Mouse (Mus musculus) hindbrain, embryonic 10.5 days (tissue): ENCODE data around the gene Icmt. TPM values are rescaled to one million over a fixed set of nuclear protein-coding genes. Genes with fewer than 3 reads are reported as not detected.

Source experiments
- DNase-seq: peaks from one replicate; pipeline ENCODE4 v3.0.0-alpha.2; 2017; ENCODE audit warnings: low spot score
- H3K27ac ChIP-seq: fragments of 300-500 bp; sonication (generic); 2 replicates; pipeline ENCODE4 v1.5.1; 2016; ENCODE audit warnings: mild to moderate bottlenecking, moderate library complexity
- H3K27me3 ChIP-seq: fragments of 300-500 bp; sonication (generic); 2 replicates; pipeline ENCODE4 v1.6.1; 2016; ENCODE audit warnings: mild to moderate bottlenecking; ENCODE audit not compliant: poor library complexity, insufficient read depth, severe bottlenecking
- H3K36me3 ChIP-seq: fragments of 300-500 bp; sonication (generic); 2 replicates; pipeline ENCODE4 v1.6.1; 2016; ENCODE audit warnings: mild to moderate bottlenecking, moderate library complexity
- H3K4me1 ChIP-seq: fragments of 300-500 bp; sonication (generic); replicated peaks from 2 replicates; pipeline ENCODE4 v1.6.1; 2016; ENCODE audit warnings: mild to moderate bottlenecking
- H3K4me3 ChIP-seq: fragments of 300-500 bp; sonication (generic); 2 replicates; pipeline ENCODE4 v1.5.1; 2016; ENCODE audit warnings: mild to moderate bottlenecking, moderate library complexity
- H3K9me3 ChIP-seq: fragments of 300-500 bp; sonication (generic); 2 replicates; pipeline ENCODE4 v1.6.1; 2016; ENCODE audit warnings: mild to moderate bottlenecking, moderate library complexity
- WGBS: fragments of 180-500 bp; shearing (Covaris S2); methylation state at CpG from one replicate; pipeline ENCODE4 v1.1.7; 2016; 5-methylcytosine and 5-hydroxymethylcytosine counted together
- polyA plus RNA-seq: library from polyadenylated mRNA; unstranded; fragments of >200 nt; fragmentation: Nextera tagmentation; extraction: Ambion mirVana; gene quantifications from 2 replicates; pipeline ENCODE4 v1.2.1, GENCODE M21; 2016

Icmt gene
- polyA plus RNA-seq = 22.3 and 29.1 TPM in 2 replicates

DNA sequence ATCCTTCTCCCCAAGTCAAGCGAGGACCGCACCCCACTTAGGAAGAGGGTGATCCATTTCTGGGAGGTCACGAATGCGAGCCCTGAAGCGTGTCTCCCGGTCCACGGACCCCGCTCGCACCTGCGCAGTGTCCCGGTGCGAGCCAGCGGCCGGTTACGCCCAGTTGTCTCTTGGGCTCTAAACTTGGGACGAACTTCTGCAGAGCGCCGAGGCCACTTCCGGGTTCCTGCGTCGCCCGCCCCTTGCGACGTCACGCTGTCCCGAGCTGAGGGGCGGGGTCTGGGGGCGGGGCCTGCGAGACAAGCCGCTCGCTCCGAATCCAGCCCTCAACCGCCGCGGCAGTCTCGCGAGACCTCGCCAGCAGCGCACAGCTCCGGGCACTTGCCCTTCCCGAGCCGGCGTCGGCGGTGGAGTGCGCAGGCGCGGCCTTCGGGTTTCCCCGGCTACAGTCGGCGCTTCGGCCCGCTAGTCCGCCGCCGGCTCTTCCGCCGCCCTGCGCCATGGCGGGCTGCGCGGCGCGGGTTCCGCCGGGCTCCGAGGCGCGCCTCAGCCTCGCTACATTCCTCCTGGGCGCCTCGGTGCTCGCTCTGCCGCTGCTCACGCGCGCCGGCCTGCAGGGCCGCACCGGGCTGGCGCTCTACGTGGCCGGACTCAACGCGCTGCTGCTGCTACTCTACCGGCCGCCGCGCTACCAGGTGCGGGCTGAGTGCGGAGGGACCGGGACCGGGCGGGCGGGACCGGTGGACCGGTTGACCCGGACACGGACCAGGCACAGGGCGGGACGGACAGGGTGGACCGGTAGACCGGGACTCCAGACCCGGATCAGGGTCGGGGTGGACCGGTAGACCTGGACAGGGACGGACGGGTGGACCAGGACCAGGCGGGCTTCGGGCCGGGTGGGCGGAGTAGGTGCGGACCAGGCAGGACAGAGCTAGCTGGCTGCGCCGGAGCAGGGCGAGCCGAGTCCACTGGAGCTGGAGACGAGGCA is at the start of gene Icmt:
TSS of gene Icmt (plus strand) at position 354 of the 988 bp plus-strand sequence.
- Histone ChIP-seq H3K36me3 (peaks cover 27% of the 10 kb centered on the region), H3K9me3 (no peaks in the 10 kb centered on the region), H3K27me3 (peaks cover 52% of the 10 kb centered on the region), H3K27ac (peak within 1 kb of the TSS; percentile 93), H3K4me3 (peak within 1 kb of the TSS; percentile 98), H3K4me1 (peaks cover 68% of the 10 kb centered on the region)
- DNase-seq = peak; percentile 99
- WGBS = under 1% methylated on average over 119 of the region's 119 CpGs

DNA sequence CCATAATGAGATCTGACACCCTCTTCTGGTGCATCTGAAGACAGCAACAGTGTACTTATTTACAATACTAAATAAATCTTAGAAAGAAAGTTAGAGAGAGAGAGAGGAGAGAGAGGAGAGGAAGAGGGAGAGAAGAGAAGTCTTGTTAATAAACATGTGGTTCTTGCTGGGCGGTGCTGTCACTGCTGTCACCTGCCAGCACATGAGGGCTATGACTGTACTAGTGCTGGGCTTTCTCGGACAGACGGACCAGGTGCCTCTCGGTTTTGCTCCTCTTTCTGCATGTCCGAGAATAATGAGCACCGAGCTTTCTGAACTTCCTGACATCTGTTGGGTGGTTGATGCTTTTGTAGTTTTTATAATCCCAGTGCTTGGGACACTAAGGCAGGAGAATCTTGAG is 46.4 kb upstream of the Icmt start:
- no peak overlapping the region for H3K4me3 ChIP-seq
- H3K4me1 ChIP-seq = peaks cover 20% of the 10 kb centered on the region
- no peaks in the 10 kb centered on the region for H3K27me3 ChIP-seq
- H3K27ac ChIP-seq = no peak overlapping the region
- WGBS = 88% methylated on average over 6 of the region's 6 CpGs
- H3K36me3 ChIP-seq = peaks cover 20% of the 10 kb centered on the region; the same call in 1 of the 2 replicates
- H3K9me3 ChIP-seq = no peaks in the 10 kb centered on the region
- no peak for DNase-seq

DNA sequence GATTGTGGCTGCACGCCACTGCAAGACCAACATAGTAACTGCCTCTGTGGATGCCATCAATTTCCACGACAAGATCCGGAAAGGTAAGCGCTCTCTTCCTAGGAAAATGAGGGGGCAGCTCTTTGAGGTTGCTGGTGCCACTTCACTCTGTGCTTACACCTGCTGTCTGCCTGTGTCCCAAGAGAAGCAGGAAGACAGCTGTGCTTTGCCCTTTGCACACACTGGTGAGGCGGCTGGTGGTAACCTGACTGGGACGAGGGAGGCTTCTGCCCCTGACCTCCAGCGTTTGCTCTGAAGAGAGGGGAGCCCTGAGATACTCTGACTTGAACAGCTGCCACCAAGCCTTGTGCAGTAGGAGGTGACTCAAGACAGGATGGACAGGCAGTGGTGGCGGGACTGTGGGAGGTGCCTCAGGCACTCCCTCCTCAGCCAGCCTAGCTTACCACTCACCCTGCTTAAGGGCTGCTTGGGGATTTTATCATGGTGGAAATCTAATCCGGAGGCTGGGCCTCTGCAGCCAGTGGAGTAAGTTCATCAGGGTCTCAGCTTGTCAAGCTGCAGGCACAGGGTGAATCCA is 43.8 kb upstream of the Icmt start:
- Histone ChIP-seq H3K27me3 (no peaks in the 10 kb centered on the region), H3K9me3 (no peaks in the 10 kb centered on the region), H3K36me3 (peaks cover 17% of the 10 kb centered on the region; the same call in 1 of the 2 replicates), H3K4me3 (no peak overlapping the region), H3K27ac (no peak overlapping the region), H3K4me1 (peaks cover 12% of the 10 kb centered on the region; the same call in 1 of the 2 replicates)
- DNase-seq = no peak
- 76% methylated on average over 9 of the region's 9 CpGs for WGBS

DNA sequence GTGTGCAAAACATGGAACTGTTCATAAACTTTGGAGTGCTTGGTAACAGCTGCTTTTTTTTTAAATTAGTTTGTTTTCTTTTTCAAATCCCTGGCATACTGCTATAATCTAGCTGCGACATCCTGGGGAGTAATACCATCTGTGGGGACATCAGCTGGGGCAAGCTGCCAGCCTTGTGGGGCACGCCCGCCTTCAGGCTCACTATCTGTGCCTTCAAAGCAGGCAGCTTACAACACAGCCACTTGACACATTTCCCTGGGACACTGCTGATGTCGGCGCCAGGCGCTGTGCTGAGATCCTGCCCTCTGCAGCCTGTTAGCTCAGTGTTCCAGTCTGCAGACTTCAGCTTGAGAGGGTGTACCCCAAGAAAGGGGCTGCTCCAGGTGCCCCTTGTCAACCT is 40.0 kb upstream of the Icmt start:
- no peak overlapping the region for H3K4me3 ChIP-seq
- 78% methylated on average over 6 of the region's 6 CpGs for WGBS
- no peak overlapping the region for H3K27ac ChIP-seq
- H3K36me3 ChIP-seq = peaks cover 24% of the 10 kb centered on the region
- no peak for DNase-seq
- peaks cover 24% of the 10 kb centered on the region for H3K4me1 ChIP-seq
- no peaks in the 10 kb centered on the region for H3K9me3 ChIP-seq
- H3K27me3 ChIP-seq = no peaks in the 10 kb centered on the region; the same call in 1 of the 2 replicates

DNA sequence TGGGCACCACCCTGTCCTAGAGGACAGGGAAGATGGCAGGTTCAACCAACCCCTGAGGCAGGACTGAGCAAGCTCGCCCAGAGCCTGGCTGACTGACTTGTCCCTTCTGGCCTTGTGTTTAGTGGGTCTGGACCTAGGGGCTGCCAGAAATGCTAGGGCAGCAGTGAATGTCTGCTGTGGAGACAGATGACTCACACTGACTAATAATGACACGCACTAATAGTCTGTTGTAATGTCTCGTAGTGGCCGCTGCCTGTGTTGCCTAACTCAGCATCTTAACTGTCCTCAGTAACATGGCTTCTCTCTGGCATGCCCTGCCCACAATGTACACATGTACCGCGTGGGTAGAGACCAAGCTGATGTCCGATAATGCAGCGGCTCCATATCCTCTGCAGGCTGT is 36.6 kb upstream of the Icmt start:
- H3K27ac ChIP-seq = no peak overlapping the region
- WGBS = 93% methylated on average over 8 of the region's 8 CpGs
- DNase-seq = no peak

DNA sequence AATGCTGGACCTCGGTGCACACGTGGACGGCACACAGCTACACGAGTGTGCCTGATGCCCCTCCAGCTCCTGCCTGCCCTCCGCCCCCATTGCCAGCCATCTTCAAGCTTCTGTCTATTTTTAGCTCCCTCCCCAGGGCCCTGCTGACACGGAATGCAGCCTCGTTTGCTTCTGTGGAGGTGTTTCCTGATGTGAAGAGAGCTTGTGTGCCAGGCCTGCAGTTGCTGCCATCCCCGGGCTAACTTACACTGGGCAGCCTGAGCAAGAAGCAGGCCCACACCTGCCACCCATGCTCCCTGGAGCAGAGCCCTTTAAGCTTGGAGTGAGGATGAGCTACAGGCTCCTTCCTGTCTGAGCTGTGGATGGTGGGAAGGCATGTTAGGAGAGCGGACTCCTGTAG is 34.8 kb upstream of the Icmt start:
- Histone ChIP-seq H3K27me3 (no peaks in the 10 kb centered on the region; the same call in none of the 2 replicates), H3K4me1 (peaks cover 52% of the 10 kb centered on the region), H3K36me3 (peaks cover 13% of the 10 kb centered on the region), H3K9me3 (no peaks in the 10 kb centered on the region), H3K4me3 (no peak overlapping the region), H3K27ac (no peak overlapping the region)
- WGBS = 76% methylated on average over 9 of the region's 9 CpGs
- DNase-seq = no peak

More for the DNA sequence above, 36.6 kb upstream of the Icmt start:
- Histone ChIP-seq H3K9me3 (no peaks in the 10 kb centered on the region), H3K4me3 (no peak overlapping the region), H3K4me1 (peaks cover 42% of the 10 kb centered on the region), H3K27me3 (no peaks in the 10 kb centered on the region; the same call in none of the 2 replicates), H3K36me3 (peaks cover 13% of the 10 kb centered on the region)

DNA sequence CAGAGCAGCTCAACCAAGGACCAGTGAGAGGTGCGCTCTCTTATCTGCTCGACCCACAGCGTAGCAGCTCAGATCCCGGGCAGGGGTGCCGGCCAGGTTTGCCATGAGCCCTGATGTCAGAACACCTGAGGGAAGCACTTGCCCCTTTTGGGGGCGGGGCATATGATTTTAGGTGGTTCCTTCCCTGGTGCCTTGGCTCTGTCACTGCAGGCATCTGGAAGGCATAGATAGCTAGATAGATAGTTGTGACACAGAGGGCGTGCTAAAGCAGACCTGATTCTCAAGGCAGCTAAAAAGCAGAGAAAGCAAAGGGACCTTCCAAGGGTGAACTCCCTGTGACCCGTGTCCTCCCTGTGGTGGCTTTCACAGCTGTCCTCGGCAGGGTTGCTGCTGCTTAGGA is 33.9 kb upstream of the Icmt start:
- Histone ChIP-seq H3K27me3 (no peaks in the 10 kb centered on the region; the same call in none of the 2 replicates), H3K27ac (peak overlapping the region; percentile 71; the same call in 1 of the 2 replicates), H3K36me3 (peaks cover 21% of the 10 kb centered on the region), H3K4me3 (no peak overlapping the region), H3K9me3 (no peaks in the 10 kb centered on the region), H3K4me1 (peaks cover 61% of the 10 kb centered on the region)
- no peak for DNase-seq
- 55% methylated on average over 9 of the region's 9 CpGs for WGBS

DNA sequence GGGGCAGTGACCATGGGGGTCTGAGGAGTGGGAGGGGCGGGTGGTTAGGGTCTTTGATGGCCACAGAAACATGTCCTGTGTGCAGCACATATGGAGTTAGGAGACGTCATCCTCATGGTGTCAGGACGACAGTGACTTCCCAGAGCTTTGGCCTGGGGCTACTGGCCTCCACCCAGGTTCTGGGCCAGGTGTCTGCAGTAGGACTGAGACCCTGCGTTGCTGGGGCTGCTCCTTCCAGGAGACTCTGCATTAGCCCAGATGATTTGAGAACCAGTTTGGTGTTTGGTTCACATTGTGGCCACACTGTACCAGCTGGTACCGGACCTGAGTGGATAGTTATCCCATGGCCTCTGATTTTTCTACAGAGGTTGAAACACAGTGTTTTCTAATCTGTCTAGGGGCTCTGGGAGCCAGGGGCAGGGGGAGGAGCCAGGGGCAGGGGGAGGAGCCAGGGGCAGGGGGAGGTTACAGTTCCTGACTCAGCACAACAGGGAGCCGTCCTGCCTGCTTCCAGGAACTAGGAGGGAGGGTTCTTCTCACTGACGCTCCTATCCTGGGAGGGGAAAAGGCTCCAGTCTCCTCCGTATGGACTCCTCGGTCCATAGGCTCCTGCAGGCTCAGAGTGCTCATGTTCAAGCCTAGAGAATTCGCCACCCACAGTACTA is 33.4 kb upstream of the Icmt start:
- 25% methylated on average over 10 of the region's 10 CpGs for WGBS
- Histone ChIP-seq H3K9me3 (no peaks in the 10 kb centered on the region), H3K36me3 (peaks cover 26% of the 10 kb centered on the region), H3K4me3 (no peak overlapping the region), H3K27ac (peak overlapping the region; percentile 71), H3K27me3 (no peaks in the 10 kb centered on the region; the same call in none of the 2 replicates), H3K4me1 (peaks cover 67% of the 10 kb centered on the region)
- DNase-seq = peak; percentile 44

DNA sequence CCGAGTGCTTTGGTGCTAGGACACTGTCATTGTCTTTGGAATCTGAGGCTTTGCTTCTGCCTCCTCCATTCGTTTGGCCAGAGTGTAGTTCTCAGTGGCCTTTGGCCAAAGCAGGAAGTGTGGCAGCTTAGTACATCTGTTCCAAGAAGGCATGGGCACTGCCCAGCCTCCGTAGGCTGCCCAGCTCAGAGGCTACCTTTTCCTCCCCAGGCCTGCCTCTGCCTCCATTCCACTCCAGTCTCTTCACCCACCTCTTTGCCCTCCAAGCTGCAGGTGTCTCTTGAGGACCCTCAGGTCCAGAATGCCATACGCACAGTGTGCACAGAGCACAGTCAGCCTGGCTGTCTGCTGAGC is 32.9 kb upstream of the Icmt start:
- H3K27ac ChIP-seq = peak overlapping the region; percentile 71
- no peaks in the 10 kb centered on the region; the same call in none of the 2 replicates for H3K27me3 ChIP-seq
- no peak for DNase-seq
- H3K9me3 ChIP-seq = no peaks in the 10 kb centered on the region
- H3K4me3 ChIP-seq = no peak overlapping the region
- peaks cover 31% of the 10 kb centered on the region for H3K36me3 ChIP-seq
- WGBS = 45% methylated on average over 4 of the region's 4 CpGs
- peaks cover 72% of the 10 kb centered on the region for H3K4me1 ChIP-seq

DNA sequence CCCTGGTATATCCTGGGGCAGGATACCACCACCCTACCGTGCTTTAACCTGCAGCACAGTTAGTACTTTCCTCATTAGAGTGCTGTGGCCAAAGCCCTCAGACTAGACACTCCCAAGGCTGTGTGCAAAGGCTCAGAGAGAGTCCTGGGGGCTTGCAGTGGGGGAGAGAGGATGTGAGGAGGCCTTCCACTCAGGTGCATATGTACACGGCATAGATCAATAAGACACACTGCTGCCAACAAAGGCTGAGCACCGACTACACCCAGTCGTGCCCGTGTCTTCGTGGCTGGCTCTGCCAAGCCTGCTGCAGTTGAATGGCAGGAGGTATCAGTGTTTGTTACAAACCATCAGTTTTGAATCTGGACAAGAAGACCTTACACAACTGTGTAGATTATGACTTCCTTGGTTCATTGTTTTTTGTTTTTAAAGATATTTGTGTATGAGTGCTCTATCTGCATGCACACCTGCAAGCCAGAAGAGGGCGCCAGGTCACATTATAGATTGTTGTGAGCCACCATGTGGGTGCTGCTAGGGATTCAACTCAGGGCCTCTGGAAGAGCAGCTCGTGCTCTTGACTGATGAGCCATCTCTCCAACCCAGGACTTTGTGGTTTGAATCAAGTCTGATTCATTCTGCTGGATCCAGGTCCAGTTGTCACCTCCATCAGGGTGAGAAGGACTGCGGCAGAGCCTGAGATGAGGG is 32.0 kb upstream of the Icmt start:
- Histone ChIP-seq H3K27me3 (peaks cover 4% of the 10 kb centered on the region), H3K36me3 (peaks cover 32% of the 10 kb centered on the region), H3K4me1 (peaks cover 77% of the 10 kb centered on the region), H3K4me3 (no peak overlapping the region), H3K27ac (peak overlapping the region; percentile 71; the same call in 1 of the 2 replicates), H3K9me3 (no peaks in the 10 kb centered on the region)
- WGBS = 85% methylated on average over 9 of the region's 9 CpGs
- DNase-seq = no peak

DNA sequence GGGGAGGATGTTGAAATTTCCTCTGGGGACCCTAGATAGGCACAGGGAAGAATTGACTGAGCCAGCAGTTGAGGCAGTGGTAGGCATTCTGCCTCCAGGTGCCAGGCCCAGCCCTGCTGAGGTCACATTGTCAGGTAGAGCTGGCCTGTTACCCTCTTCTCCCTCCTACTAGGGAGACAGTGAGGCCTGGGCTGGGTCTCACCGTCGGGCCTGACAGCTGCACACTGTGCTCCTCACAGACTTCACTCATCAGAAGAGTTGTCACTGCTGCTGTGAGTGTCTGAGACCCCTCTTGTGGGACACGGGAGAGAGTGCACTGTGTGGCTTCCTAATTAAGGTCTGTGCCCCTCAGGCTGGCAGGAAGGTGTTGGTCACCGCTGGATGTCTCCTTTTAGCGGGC is 31.2 kb upstream of the Icmt start:
- 62% methylated on average over 5 of the region's 5 CpGs for WGBS
- peak overlapping the region; percentile 9; the same call in 1 of the 2 replicates for H3K27ac ChIP-seq
- peaks cover 83% of the 10 kb centered on the region for H3K4me1 ChIP-seq

More for the DNA sequence above, 31.2 kb upstream of the Icmt start:
- no peak for DNase-seq
- peaks cover 9% of the 10 kb centered on the region for H3K27me3 ChIP-seq
- no peak overlapping the region for H3K4me3 ChIP-seq
- H3K9me3 ChIP-seq = no peaks in the 10 kb centered on the region
- peaks cover 24% of the 10 kb centered on the region for H3K36me3 ChIP-seq
